Mouse (Mus musculus) thymus, adult 18-20 months (tissue): ENCODE data around the gene Adam12.
"Not testable (repeated sequence)": the region's sequence is repeated elsewhere in the genome, so short reads cannot be mapped to it uniquely, and the experiment has no call there.

Experiments
- DNase-seq, 2 experiments: peaks; one replicate each; pipeline ENCODE4 v3.0.0; 2022; ENCODE audit warnings: mixed read lengths in 2 of 2

The Adam12 gene

DNA sequence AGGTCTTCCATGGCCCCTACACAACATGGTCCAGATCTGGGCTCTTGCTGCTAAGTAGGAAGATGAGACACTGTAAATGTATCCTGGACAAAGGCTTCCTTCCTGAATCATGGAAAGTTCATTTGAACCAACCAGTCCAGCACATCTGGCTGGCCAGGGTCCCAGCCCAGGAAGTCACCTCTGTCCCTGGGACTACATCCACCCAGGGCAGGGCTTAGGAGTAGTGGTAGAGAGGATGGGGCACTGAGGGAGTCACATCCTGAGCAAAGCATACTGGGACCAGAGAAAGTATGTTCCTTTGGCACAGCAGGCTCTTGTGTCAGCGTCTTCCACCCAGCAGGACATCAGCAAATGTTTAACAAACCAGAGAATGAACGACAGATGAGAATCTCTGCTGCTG, 306.2 kb downstream of the Adam12 start:
- no peak for DNase-seq

DNA sequence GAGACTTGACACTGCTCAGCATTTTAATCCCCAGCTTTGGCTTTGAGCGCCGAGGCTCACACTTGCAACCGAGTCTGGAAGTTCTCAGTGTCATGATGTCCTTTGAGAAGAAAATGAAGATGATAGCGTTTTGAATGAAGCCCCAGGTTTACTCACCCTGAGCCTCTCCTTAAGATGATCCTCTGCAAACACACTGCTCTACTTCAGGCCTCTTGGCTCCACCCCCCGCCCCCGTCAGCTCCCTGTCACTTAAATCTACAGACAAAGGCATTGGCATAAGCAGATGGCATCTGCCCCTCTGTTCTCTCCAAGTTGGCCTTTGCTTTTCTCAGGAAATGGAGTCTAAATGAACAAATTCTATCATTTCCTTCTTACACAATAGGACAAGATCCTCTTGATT, 308.0 kb downstream of the Adam12 start:
- no peak for DNase-seq

DNA sequence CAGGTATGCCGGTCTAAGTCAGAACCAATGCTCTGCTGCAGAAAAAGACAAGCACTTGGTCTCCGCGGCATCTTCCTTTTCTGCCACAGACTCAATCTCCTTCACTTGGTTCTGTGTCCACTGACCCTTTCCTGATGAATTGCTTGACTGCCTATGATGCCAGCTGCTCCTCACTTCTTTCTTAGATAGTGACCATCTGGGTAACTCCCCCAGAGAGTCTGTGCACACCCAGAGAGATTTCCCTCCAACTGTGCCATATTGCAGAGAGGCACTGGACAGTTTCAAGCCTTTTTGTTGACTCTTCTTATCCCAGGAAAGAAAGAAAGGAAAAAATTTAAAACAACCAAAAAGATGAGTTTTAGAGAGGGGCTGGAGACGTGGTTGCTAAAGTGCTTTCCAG, 310.7 kb downstream of the Adam12 start:
- DNase-seq, result no peak

DNA sequence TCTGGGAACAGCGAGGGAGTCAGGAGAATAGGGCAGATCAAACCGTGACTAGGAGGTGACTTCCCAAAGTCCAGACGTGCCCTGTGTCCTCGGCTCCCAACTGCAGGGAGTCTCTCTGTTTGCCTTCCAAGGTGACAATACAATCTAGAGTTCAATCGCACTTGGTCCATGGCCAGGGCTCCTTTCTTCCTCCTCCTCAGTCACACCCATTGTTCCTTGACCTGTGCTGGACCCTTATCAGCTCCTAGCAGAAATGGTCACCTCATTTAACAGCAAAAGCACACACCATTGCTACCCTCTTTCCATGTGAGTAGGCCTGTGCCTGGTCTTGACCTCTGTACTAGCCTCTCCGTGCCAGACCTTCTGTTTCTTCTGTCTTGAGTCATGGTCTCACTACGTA, 311.2 kb downstream of the Adam12 start:
- DNase-seq, result no peak

DNA sequence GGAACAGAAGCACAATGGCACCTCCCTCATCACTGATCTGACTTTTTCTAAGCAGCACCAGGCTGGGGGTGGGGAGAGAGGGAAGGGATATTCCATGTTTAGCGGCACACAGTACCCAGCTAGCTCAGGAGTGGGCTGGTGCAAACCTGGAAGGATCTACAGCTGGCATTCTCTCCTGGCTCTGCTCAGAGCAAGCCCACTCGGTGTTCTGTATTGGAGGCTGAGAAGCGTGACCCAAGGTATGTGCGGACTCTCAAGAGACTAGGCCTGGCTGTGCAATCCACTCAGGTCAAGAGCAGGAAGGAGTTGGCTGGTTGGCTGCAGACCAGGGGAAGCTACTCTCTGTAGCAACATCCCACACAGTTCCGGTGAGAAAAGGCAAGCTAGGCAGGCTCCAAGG, 312.0 kb downstream of the Adam12 start:
- no peak for DNase-seq

DNA sequence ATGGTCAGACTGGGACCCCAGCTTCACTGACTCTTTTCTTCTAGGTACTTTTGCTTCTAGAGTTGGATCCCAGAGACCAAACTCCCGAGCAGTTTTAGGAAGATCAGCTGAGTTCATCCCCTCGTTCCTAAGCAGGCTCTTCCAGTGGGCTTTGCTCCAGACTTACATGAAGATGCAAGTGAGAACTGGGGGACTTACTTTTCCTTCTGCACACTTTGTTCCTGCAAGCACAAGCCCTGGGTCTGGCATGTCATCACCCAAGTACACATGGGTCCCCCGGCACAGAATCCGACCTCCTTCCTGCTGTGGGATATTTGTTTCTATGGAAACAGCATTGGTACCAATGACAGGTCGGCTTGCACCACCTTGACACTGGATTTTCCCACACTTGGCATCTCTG, 312.6 kb downstream of the Adam12 start:
- DNase-seq, result no peak

DNA sequence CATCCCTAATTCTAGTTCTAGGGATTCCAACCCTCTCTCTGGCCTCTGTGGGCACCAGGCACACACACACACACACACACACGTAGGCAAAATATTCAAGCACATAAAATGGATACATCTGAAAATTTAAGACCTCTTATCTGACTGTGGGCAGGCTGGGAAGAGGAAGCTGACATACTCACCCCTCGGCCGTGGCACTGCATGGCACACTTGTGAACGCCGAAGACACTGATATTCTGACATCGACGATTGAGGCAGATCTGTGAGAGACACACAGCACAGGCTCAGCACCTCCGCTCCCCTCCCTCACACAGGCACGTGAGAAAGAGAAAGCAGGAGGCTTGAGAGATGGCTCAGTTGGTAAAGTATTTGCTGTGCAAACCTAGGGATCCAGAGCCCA, 315.7 kb downstream of the Adam12 start:
- no peak for DNase-seq

DNA sequence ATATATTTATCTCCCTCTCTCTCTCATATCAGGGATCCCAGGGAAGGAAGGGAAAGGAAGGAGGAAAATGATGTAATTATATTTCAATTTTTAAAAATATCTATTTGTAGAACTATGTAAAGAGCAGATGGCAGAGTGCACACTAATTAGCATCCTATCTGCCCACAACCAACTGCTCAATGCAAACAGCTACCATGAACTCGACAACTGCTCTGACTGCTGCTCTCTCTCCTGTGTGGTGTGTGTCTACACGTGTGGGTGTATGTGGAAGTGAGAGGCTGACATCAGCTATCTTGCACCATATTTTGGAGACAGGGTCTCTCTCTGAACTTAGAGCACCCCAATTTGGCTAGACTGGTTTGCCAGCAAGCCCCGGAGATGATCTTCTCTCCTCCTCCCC, 320.1 kb downstream of the Adam12 start:
- DNase-seq, result no peak

DNA sequence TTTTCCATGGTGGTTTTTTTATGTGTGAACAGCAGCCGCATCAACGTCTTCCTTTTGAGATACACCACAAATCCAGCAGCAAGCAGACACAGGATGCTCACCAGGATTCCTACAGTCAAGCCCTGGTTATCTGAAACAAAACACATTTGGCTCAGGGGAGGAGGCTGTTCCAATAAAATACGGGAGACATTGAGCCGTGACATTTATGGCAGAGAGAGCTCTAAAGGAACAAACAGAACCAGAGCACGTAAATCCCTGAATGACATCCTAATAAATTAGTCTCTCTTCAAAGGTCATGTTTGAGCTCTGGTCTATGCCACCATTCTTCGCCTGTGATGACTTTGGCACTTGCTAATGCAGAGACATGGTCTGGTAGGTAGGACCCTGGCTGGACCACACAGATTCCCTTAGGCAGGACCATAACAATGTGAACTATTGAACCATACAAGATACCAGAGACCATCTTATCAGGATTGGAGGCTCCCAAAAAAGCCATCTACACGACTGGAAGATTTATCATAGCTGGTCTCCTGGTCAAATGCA, 322.0 kb downstream of the Adam12 start:
- no peak for DNase-seq

DNA sequence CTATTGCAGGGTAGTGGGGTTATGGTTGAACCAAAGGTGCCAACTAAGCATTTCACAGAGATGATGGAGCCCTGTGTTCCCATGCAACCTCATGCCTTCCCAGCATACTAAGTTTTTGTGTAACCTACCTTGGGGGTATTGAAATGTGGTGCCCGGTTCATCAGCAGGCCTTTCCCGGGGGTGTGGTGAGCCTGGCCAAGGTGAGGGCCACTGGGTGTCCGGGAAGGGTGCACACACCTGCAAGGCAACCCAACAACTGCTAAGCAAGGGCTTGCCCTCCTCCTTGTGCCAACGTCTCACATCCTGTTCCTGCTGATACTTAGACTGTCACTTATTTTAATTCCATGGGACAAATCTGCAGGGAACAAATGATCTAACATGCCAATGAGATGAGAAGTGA, 323.0 kb downstream of the Adam12 start:
- no peak for DNase-seq

DNA sequence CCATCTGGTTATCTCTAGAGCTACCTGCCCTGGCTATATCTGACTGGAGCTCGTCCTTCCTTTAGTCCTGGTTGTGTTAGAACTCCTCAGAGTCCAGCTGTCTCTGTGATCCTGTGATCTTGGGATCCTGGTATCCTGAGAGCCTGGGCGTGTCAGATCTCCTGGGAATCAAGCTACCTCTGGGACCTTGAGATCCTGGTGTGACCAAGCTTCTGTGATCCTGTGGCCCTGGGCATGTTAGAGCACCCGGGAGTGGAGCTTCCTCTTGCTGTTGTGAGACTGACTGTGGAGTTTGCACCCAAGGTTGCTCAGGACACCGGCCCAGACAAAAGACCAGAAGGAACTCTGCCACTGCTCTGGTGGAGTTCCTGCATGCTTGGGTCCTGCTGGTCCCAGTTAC, 332.6 kb downstream of the Adam12 start:
- no peak for DNase-seq

DNA sequence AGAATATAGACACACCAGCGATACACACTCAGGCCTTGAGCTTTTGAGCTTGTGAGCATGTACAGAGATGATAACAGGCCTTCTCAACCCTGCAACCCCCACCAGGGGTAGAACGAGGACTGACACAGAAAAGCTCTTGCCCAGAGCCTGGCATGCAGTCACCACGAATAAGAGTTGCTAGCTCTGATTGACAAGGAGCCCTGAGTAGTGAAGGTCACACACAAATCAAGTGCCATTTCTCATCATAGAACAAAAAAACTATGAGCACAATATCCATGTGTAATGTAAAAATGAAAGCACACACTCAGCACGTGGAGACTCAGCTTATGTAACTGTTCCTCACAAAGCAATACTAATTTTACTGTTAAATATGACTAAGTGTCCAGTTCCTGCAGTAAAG, 340.1 kb downstream of the Adam12 start:
- no peak for DNase-seq

DNA sequence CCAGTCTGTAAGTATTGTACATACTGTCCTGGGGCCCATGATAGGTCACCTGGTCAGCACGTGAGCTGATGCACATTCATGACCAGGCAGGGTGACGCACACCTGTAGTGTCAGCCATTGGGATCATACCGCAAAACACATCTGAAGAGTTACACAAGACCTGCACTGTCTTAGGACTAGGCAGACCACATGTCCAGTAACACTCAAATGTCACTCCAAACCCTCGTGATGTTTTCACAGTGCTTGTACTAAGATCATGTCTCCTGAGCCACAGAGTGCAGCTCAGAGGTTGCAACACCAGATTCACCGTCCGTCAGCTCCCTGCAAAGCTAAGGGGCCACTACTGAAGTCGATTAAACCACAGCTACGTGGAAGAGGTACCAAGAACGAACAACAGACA, 340.6 kb downstream of the Adam12 start:
- no peak for DNase-seq

DNA sequence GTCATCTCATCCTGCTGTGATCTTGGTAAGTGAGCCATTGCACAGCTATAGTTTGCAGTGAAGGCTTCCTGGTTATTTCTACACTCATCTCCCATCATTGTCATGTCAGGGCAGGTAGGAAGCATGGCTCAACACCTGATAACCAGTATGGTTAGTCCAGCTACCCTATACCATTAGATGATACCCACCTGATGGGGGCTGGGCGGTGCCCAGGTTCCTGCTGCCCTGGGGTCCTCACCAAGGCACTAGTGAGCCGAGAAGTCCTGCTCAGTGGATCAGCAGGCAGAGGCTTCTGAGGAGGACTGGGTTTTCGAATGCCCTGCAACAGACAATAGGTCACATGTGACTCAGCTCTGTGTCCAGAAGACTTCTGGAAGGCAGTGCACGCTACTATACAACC, 342.0 kb downstream of the Adam12 start:
- DNase-seq, result no peak

DNA sequence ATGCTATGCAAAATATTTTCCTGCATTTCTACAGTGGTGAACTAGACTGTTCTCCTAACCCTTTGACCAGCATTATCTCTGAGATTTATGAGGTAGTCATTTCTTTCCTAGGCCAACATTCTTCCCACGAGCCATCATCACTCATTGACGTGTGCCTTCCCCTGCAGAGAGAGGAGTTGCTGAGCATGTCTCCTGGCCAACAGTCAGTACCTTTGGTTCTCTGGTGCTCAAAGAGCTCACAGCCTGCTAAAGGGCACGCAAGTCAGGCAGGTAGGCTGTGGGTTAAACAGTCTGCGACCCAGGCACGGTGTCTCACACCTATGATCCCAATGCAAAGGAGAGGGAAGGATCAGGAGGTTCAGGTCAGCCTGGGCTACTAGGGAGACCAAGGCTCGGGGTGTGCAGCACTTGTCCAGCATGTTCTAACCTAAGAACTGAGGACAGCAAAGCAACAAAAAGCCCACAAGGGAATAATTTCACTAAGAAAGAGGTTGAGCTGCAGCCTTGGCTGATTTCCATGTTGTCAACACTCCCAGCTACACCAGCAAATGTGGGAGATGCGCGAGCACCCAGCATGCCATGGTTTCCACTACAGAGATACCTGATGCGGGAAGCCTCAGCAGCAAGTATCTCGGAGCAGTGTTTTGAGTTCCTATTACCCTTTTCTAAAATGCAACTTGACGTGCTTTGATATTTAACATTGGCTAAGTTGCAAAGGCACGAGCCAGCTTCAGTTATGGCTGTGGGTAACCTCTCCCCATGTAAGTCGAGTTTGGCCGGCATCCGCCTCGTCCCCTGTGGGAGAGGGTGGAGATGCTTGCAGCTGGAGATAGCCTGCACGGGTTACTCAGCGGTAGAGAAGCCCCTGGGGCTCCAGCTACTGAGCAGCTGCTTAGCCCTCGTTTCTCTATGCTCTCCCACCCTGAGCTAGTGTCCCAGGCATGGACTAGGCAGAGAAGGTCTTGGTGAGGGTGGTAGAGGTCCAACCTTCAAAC, 342.7 kb downstream of the Adam12 start:
- no peak for DNase-seq

DNA sequence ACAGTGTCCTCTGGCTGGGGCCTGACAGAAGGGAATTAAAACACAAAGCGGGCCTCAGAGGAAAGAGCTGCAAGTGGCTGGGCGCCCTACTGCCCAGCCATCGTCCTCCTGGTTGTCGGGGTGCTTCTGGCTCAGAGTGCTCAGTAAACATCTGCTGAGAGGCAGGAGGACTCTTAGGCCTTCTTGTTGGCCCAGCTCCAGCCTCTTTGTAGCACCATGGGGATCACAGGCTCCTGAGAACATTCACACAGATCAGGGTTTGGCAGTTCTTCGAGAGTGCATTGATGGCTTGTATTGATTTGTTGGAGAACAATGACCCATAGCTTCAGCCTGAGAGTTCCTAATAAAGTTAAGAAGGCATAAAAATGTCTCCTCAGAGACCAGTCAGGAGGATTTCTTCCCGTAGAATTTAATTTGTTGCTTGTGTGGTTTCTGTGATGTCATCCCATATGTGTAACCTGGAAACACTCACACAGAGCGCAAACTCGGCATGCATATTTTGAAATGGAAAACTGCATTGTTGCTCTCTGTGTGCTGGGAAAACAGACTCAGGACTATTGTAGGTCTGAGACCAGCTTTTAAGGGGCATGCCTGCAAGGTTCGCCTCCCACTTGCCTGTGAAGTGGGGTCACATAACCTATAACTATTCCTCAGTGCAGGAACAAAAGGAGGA, 347.1 kb downstream of the Adam12 start:
- not testable (repeated sequence) for DNase-seq

DNA sequence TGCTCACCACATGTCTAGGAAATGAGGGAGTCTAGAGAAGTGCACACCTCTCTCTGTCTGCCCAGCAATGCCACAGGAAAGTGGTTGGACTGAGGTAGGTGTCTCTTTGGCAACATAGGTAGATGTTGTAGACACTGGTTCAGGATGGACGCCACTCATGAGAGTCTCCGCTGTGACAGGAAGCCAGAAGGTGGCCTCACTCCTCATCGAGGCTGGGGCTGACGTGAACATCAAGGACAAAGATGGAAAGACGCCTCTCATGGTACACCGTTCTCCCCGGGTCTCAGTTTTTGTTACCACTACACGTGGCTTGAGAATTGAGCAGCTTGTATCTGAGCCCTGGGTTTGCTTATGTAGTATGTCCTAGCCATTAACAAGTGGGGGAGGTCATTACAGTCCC, 352.2 kb downstream of the Adam12 start:
- no peak for DNase-seq

DNA sequence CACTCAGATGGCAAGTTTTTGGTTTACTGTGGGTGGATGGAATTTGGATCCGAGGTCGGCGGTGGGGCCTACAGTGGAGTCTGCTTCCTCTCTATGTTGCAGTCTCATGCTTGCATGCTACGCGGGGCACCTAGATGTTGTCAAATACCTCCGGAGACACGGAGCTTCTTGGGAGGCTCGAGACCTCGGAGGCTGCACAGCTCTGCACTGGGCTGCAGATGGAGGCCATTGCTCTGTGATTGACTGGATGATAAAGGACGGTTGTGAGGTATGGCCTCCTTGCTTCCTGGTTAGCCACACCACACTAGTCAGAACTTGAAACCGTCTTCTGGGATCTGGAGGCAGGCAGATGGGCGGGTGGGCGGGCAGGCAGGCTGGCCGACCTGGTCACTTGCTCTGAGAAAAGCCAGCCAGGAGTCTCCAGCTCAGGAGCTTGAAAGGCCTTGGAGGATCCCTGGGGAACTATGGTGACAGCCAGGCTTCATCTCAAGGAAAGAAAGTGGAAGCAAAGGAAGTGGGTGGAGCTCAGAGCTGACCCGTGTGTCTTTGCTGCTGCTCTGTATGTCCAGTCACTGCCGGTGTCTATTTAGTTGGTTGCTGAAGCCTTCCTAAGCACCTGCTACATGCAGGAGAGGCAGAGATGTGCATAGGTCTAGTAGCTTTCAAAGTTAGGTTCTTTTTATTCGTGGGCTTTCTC, 355.2 kb downstream of the Adam12 start:
- no peak for DNase-seq

DNA sequence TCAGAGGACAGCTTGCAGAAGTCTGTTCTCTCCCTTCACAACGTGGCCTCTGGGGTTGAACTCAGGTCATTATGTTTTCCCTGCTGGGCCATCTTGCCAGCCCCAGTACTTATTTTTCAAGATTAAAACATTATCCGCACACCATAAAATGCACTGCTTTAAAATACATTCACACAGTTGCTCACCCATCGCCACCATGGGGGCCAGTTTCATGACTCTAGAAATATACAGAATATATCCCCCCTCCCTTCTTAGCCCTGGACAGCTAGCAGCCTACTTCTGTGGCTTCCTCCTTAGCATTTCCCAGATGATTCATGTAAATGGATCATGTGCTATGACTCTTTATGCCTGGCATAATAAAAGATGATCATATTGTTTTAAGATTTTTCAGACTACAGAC, 355.8 kb downstream of the Adam12 start:
- no peak for DNase-seq

DNA sequence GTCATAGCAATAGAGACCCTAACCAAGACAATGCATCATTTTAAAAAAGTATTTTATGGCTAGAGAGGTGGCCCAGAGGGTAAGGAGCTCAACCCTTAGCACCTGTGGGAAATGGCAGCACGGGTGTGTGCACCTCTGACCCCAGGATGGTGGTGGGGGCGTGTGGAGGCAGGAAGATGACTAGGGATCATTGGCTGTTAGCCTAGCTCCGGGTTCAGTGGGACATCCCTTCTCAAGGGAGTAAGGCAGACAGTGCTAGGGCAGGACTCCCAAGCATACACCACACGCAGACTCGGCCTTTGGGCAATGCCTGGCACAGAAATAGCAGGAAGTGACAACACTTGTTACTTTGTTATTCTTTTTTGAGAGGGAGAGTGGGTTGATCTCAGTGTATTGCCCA, 359.2 kb downstream of the Adam12 start:
- DNase-seq, result no peak

DNA sequence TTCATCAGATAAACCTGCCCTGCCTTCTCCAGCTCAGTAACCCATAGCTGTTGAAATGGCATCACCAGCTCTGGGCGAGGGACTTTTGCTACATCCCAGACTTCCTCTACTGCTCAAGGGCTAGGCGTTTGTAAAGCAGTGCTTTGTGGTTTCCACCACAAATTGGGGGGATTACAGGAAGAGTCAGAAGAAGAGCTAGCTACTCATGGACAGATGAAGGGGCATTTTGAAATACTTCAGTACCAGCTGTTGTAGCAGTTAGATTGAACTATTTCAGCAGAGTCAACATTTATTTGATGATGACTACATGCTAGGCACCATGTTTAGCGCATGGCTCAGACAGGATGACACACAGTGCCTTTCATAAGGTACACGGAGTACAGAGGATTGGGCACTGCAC, 361.7 kb downstream of the Adam12 start:
- no peak for DNase-seq

DNA sequence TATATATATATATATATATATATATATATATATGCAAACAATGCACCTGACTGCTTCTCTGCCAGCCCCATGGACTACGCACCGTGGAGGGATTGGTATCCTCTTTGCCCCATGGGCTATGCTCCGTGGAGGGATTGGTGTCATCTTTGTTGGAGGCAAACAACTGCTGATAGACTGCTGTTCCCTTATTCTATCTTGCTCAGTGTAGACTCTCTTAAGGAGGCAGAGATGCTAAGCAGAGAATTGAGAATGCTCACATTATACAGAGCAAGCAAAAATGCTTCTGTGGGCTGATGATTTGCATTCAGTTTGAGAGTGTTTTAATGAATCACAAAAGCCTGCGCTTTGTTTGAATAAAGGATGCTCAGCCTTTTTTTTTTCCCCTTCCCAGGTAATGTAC, 368.3 kb downstream of the Adam12 start:
- no peak for DNase-seq

DNA sequence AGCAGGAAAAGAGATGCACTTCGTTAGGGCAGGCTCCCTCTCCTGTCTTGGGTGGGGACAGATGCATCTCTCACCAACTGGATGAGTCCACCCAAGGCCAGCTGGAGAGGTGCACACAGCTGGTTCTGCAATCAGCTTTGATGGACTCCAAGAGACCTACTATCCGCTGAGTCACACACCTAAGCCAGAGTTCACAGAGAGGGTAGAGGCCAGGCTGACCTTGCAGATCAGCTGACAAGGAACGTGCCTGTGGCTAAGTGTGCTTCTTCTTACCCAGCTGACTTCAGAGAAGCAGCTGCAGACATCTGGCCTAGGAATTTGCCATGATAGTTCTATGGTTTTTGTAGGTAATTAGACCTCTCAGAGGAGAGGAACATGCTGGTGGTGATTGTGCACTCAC, 368.8 kb downstream of the Adam12 start:
- no peak for DNase-seq
